Mouse (Mus musculus): ENCODE data around the gene Pias4. TPM values are rescaled to one million over a fixed set of nuclear protein-coding genes. Genes with fewer than 3 reads are reported as not detected.

Gene Pias4
- total RNA-seq, 2 experiments from 2014 or later, result 27.8 to 28.8 TPM

Small RNA genes lying within 50 kb of the gene (microRNA-seq; reads per million reads assigned to microRNA genes)
- 0 reads per million in 2 experiments for gene Mir5615-1
- gene Mir5615-2, result 0 reads per million in 2 experiments

Other genes starting within 250 kb of the Pias4 start
- gene Lmnb2, start 249.7 kb downstream of the Pias4 start, total RNA-seq (2021), result 10 to 100 TPM; 20.0 to 20.1 TPM
- 10 to 100 TPM; 25.1 to 38.3 TPM for gene Gadd45b, start 237.8 kb downstream of the Pias4 start, total RNA-seq (2021)
- gene Gng7, start 153.0 kb downstream of the Pias4 start, total RNA-seq (2021), result 100 to 1,000 TPM; 107 to 137 TPM
- gene Diras1, start 142.3 kb downstream of the Pias4 start, total RNA-seq (2021), result 100 to 1,000 TPM; 104 to 113 TPM
- 10 to 100 TPM; 56.9 to 60.1 TPM for gene Slc39a3, start 130.5 kb downstream of the Pias4 start, total RNA-seq (2021)
- 100 to 1,000 TPM; 178 to 182 TPM for gene Sgta, start 107.7 kb downstream of the Pias4 start, total RNA-seq (2021)
- 10 to 100 TPM; 43.9 to 49.4 TPM for gene Thop1, start 97.9 kb downstream of the Pias4 start, total RNA-seq (2021)
- under 1 TPM; 0.35 to 0.67 TPM for gene Creb3l3, start 69.0 kb downstream of the Pias4 start, total RNA-seq (2021)
- gene Map2k2, start 62.0 kb downstream of the Pias4 start, total RNA-seq (2021), result 100 to 1,000 TPM; 133 to 137 TPM
- 100 to 1,000 TPM; 135 to 137 TPM for gene Zbtb7a, start 32.7 kb downstream of the Pias4 start, total RNA-seq (2021)
- gene Eef2, start 8.7 kb upstream of the Pias4 start, total RNA-seq (2021), result 100 to 1,000 TPM; 899 to 919 TPM
- gene Dapk3, start 15.1 kb upstream of the Pias4 start, total RNA-seq (2021), result 10 to 100 TPM; 77.4 to 80.3 TPM
- not detected for gene 4930442H23Rik, start 15.9 kb upstream of the Pias4 start, total RNA-seq (2021)
- not detected for gene Nmrk2, start 34.1 kb upstream of the Pias4 start, total RNA-seq (2021)
- gene Atcay, start 62.9 kb upstream of the Pias4 start, total RNA-seq (2021), result 100 to 1,000 TPM; 197 to 204 TPM
- 10 to 100 TPM; 59.2 to 65.5 TPM for gene Zfr2, start 65.2 kb upstream of the Pias4 start, total RNA-seq (2021)
- gene Matk, start 85.0 kb upstream of the Pias4 start, total RNA-seq (2021), result 100 to 1,000 TPM; 187 to 195 TPM
- 10 to 100 TPM; 38.8 to 43.5 TPM for gene Mrpl54, start 99.0 kb upstream of the Pias4 start, total RNA-seq (2021)
- 10 to 100 TPM; 36.7 to 42.7 TPM for gene Apba3, start 99.0 kb upstream of the Pias4 start, total RNA-seq (2021)
- under 1 TPM; 0.16 to 0.23 TPM for gene Tjp3, start 123.7 kb upstream of the Pias4 start, total RNA-seq (2021)
- gene Pip5k1c, start 125.0 kb upstream of the Pias4 start, total RNA-seq (2021), result 100 to 1,000 TPM; 415 to 417 TPM
- gene Cactin, start 153.2 kb upstream of the Pias4 start, total RNA-seq (2021), result 10 to 100 TPM; 30.5 to 34.6 TPM
- gene Tbxa2r, start 160.8 kb upstream of the Pias4 start, total RNA-seq (2021), result 1 to 10 TPM; 1.1 to 1.5 TPM
- gene Gipc3, start 175.3 kb upstream of the Pias4 start, total RNA-seq (2021), result 1 to 10 TPM; 2.5 to 3.6 TPM
- gene Hmg20b, start 182.6 kb upstream of the Pias4 start, total RNA-seq (2021), result 10 to 100 TPM; 28.9 to 30.5 TPM
- gene Mfsd12, start 189.6 kb upstream of the Pias4 start, total RNA-seq (2021), result 10 to 100 TPM; 38.1 to 42.0 TPM
- 1 to 10 TPM; 1.2 to 1.3 TPM for gene 4930404N11Rik, start 197.9 kb upstream of the Pias4 start, total RNA-seq (2021)
- gene Fzr1, start 210.6 kb upstream of the Pias4 start, total RNA-seq (2021), result 10 to 100 TPM; 71.1 to 72.1 TPM
- gene Dohh, start 216.5 kb upstream of the Pias4 start, total RNA-seq (2021), result 10 to 100 TPM; 87.4 to 97.6 TPM
- 1 to 10 TPM; 3.1 to 3.8 TPM for gene Gm48551, start 216.5 kb upstream of the Pias4 start, total RNA-seq (2021)
- gene Gm48552, start 221.1 kb upstream of the Pias4 start, total RNA-seq (2021), result 1 to 10 TPM; 2.7 to 2.8 TPM
- gene Smim24, start 225.1 kb upstream of the Pias4 start, total RNA-seq (2021), result 1 to 10 TPM; 1.1 to 1.2 TPM